ENCODE assay signal across 8 mouse cellular contexts in the genomic region with DNA sequence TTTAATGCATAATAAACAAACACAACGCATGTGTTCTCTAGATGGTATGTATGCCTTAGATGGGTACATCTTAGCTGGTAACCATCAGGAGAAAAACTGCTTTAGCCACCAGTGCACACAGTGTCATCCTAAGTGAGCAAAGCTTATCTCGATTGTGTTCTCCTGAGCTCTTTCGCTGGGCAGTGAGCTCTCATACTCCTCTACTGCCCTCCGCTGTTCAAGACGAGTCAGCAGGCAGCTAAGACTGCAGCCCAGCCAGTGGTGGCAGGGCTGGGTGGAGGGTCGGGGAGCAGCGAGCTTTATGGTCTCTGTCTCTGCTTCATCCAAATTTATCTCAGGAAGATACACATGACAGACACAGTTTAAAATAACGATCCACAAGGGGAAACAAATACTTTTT.
DNase-seq lines count a peak whose midpoint lies in the region; ATAC-seq lines count a peak whose summit lies in the region.

No protein-coding gene starts in this region.

- WGBS in heart, embryonic 16.5 days, result 27% methylated on average over 8 of the region's 8 CpGs
- WGBS in heart, embryonic 11.5 days (ENCODE audit: insufficient replicate concordance), result 32% methylated on average over 8 of the region's 8 CpGs
- 38% methylated on average over 8 of the region's 8 CpGs for WGBS in limb, embryonic 13.5 days

- DNase-seq in ovary, postnatal 36 days (ENCODE audit: low spot score), result peak; percentile 36
- DNase-seq in ovary, adult 18-20 months (ENCODE audit: low spot score), result no peak
- peak; percentile 45 to 65 for DNase-seq in cerebellum, postnatal 25 days
- DNase-seq in Muller cell, postnatal 12 days (ENCODE audit: inconsistent ontology term), result no peak
- DNase-seq in gastrocnemius, adult 8-10 months (ENCODE audit: low spot score in 2 of 2), result no peak

- H3K9ac ChIP-seq in heart, embryonic 16.5 days (ENCODE audit: low read length), result no peak overlapping the region
- H3K9ac ChIP-seq in heart, embryonic 11.5 days (ENCODE audit: low read depth, low read length), result no peak overlapping the region
- H3K9ac ChIP-seq in limb, embryonic 13.5 days, result no peak overlapping the region

- H3K4me2 ChIP-seq in heart, embryonic 16.5 days (ENCODE audit: low read depth, low read length), result no peak overlapping the region
- H3K4me2 ChIP-seq in heart, embryonic 11.5 days, result no peak overlapping the region
- H3K4me2 ChIP-seq in limb, embryonic 13.5 days (replicated peaks), result no peak overlapping the region

- ATAC-seq in heart, embryonic 16.5 days (replicated peaks; ENCODE audit: extremely low read depth, insufficient read depth, low FRiP score), result peak; percentile 53; the same call in 1 of the 2 replicates
- ATAC-seq in heart, embryonic 11.5 days (replicated peaks; ENCODE audit: insufficient number of reproducible peaks, low FRiP score, low TSS enrichment), result no peak
- peak; percentile 57; the same call in 1 of the 2 replicates for ATAC-seq in limb, embryonic 13.5 days (ENCODE audit: low FRiP score, low read depth)

- H3K4me1 ChIP-seq in heart, embryonic 16.5 days (ENCODE audit: control insufficient read depth, insufficient read depth, low read length), result peaks cover 24% of the 10 kb centered on the region
- peaks cover 15% of the 10 kb centered on the region for H3K4me1 ChIP-seq in heart, embryonic 11.5 days (ENCODE audit: control insufficient read depth, insufficient read depth, low read length)
- H3K4me1 ChIP-seq in limb, embryonic 13.5 days, result peaks cover 44% of the 10 kb centered on the region

- no peaks in the 10 kb centered on the region for H3K36me3 ChIP-seq in heart, embryonic 16.5 days (ENCODE audit: control insufficient read depth, insufficient read depth)
- H3K36me3 ChIP-seq in heart, embryonic 11.5 days (ENCODE audit: control insufficient read depth, insufficient read depth, low read length), result no peaks in the 10 kb centered on the region
- H3K36me3 ChIP-seq in limb, embryonic 13.5 days, result no peaks in the 10 kb centered on the region

- H3K9me3 ChIP-seq in heart, embryonic 16.5 days (replicated peaks; ENCODE audit: control insufficient read depth, low read length), result no peaks in the 10 kb centered on the region
- no peaks in the 10 kb centered on the region for H3K9me3 ChIP-seq in heart, embryonic 11.5 days (replicated peaks; ENCODE audit: control insufficient read depth, low read length)
- H3K9me3 ChIP-seq in limb, embryonic 13.5 days, result no peaks in the 10 kb centered on the region

- H3K27me3 ChIP-seq in heart, embryonic 16.5 days (ENCODE audit: control insufficient read depth, insufficient read depth, low read length), result no peaks in the 10 kb centered on the region
- no peaks in the 10 kb centered on the region for H3K27me3 ChIP-seq in heart, embryonic 11.5 days (ENCODE audit: control insufficient read depth, insufficient read depth, low read length)
- no peaks in the 10 kb centered on the region for H3K27me3 ChIP-seq in limb, embryonic 13.5 days

- no peak overlapping the region for H3K27ac ChIP-seq in heart, embryonic 16.5 days (ENCODE audit: low read length)
- H3K27ac ChIP-seq in heart, embryonic 11.5 days (ENCODE audit: low read depth, low read length), result no peak overlapping the region
- H3K27ac ChIP-seq in limb, embryonic 13.5 days, result no peak overlapping the region

- no peak overlapping the region for H3K4me3 ChIP-seq in heart, embryonic 16.5 days (ENCODE audit: low read length)
- no peak overlapping the region for H3K4me3 ChIP-seq in heart, embryonic 11.5 days (ENCODE audit: low read depth, low read length)
- H3K4me3 ChIP-seq in limb, embryonic 13.5 days, result no peak overlapping the region

Comparison
In these comparisons a context has a peak if more than half of its experiments do, and no peak if none do; other contexts are left out.
1. DNase-seq: peak in ovary, postnatal 36 days (single experiment) and cerebellum, postnatal 25 days (2 of 2); none in ovary, adult 18-20 months (single experiment), Muller cell, postnatal 12 days (single experiment) and gastrocnemius, adult 8-10 months (0 of 2).